Mouse (Mus musculus): ENCODE data around the gene Pbx4. TPM values are rescaled to one million over a fixed set of nuclear protein-coding genes. Genes with fewer than 3 reads are reported as not detected.

Pbx4 gene
- polyA plus RNA-seq, 1 experiment from 2014 or later: 3.1 TPM

- Histone ChIP-seq H3K4me1 (peaks cover 26% of the 10 kb centered on the region), H3K9me3 (replicated peaks) (no peaks in the 10 kb centered on the region), H3K4me2 (no peak overlapping the region), H3K36me3 (no peaks in the 10 kb centered on the region), H3K27me3 (replicated peaks) (no peaks in the 10 kb centered on the region), H3K4me3 (no peak overlapping the region), H3K27ac (no peak overlapping the region), H3K9ac (no peak overlapping the region)
- no peak for ATAC-seq
- WGBS (ENCODE audit: insufficient replicate concordance): 79% methylated on average over 10 of the region's 10 CpGs
Measured at GRCm38 (mm10) chr8:69853869-69854268, 21.6 kb downstream of the Pbx4 start.

DNA sequence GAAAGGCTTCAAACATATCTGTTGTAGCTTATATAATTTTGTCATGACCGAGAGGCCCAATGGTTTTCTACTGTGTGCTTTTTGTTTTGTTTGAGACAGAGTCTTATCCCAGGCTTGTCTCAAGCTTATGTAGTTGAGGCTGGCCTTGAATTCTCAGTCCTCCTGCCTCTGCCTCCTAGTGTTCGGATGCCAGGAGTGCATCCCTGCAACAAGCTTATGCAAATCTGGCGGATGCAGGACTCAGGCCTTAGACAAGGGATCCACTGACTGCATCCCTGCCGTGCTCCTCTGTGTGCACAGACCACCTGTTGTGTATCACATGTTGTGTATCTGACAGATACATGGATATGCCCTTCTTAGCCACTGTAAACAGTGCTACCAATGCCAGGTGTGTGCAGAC lies 28.5 kb downstream of the Pbx4 start:
- Histone ChIP-seq H3K4me2 (no peak overlapping the region), H3K9me3 (replicated peaks) (no peaks in the 10 kb centered on the region), H3K27me3 (replicated peaks) (no peaks in the 10 kb centered on the region), H3K4me1 (peaks cover 14% of the 10 kb centered on the region), H3K36me3 (no peaks in the 10 kb centered on the region), H3K27ac (no peak overlapping the region), H3K4me3 (no peak overlapping the region), H3K9ac (no peak overlapping the region)
- WGBS (ENCODE audit: insufficient replicate concordance): 50% methylated on average over 4 of the region's 4 CpGs
- no peak for ATAC-seq

DNA sequence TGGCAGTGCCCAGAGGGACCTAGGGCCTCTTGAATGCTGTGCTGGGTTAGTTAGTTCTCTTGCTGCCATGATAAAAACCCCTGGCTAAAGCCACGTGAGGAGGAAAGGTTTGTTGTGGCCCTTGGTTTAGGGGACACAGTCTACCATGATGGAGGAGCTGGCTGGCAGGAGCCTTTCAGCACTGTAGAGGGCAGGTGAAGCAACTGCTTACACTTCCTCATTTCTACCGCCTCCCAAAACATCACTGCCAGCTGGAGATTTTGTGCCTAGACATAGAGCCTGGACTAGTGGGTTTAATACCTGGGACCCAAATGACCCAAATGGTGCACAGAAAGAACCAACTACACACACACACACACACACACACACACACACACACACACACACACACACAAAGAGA lies 29.0 kb downstream of the Pbx4 start:
- Histone ChIP-seq H3K4me3 (no peak overlapping the region), H3K27ac (no peak overlapping the region), H3K27me3 (replicated peaks) (no peaks in the 10 kb centered on the region; the same call in 1 of the 2 replicates), H3K9ac (no peak overlapping the region), H3K36me3 (no peaks in the 10 kb centered on the region), H3K4me1 (peaks cover 14% of the 10 kb centered on the region), H3K9me3 (replicated peaks) (no peaks in the 10 kb centered on the region), H3K4me2 (no peak overlapping the region)
- 28% methylated on average over 2 of the region's 2 CpGs for WGBS (ENCODE audit: insufficient replicate concordance)
- ATAC-seq: no peak

GRCm38 (mm10) chr8:69863387-69864020 lies 31.2 kb downstream of the Pbx4 start:
- Histone ChIP-seq H3K4me2 (no peak overlapping the region), H3K27ac (no peak overlapping the region), H3K27me3 (replicated peaks) (peaks cover 8% of the 10 kb centered on the region; the same call in 1 of the 2 replicates), H3K9me3 (replicated peaks) (no peaks in the 10 kb centered on the region), H3K4me3 (no peak overlapping the region), H3K36me3 (no peaks in the 10 kb centered on the region), H3K9ac (no peak overlapping the region), H3K4me1 (peaks cover 14% of the 10 kb centered on the region)
- peak; percentile 53; the same call in 1 of the 2 replicates for ATAC-seq
- WGBS (ENCODE audit: insufficient replicate concordance): 63% methylated on average over 5 of the region's 5 CpGs

DNA sequence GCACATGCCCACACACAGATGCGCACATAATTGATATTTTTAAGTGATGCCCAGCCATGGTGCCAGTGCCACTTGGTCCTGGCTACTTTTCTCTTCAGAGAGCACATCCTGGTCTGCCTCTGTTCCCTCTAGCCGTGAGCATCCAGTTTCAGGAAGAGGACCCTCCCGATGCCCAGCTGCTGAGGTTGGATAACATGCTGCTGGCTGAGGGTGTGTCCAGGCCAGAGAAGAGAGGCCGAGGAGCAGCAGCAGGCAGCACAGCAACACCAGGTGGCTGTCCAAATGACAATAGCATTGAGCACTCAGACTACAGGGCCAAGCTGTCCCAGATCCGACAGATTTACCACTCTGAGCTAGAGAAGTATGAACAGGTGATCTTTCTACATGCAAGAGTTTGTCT lies 31.9 kb downstream of the Pbx4 start:
- H3K4me1 ChIP-seq: peaks cover 14% of the 10 kb centered on the region
- H3K36me3 ChIP-seq: no peaks in the 10 kb centered on the region
- H3K4me3 ChIP-seq: no peak overlapping the region
- H3K27me3 ChIP-seq (replicated peaks): peaks cover 8% of the 10 kb centered on the region; the same call in 1 of the 2 replicates
- no peak overlapping the region for H3K9ac ChIP-seq
- 49% methylated on average over 5 of the region's 5 CpGs for WGBS (ENCODE audit: insufficient replicate concordance)
- no peak overlapping the region for H3K4me2 ChIP-seq
- no peak overlapping the region for H3K27ac ChIP-seq
- ATAC-seq: no peak
- H3K9me3 ChIP-seq (replicated peaks): no peaks in the 10 kb centered on the region

DNA sequence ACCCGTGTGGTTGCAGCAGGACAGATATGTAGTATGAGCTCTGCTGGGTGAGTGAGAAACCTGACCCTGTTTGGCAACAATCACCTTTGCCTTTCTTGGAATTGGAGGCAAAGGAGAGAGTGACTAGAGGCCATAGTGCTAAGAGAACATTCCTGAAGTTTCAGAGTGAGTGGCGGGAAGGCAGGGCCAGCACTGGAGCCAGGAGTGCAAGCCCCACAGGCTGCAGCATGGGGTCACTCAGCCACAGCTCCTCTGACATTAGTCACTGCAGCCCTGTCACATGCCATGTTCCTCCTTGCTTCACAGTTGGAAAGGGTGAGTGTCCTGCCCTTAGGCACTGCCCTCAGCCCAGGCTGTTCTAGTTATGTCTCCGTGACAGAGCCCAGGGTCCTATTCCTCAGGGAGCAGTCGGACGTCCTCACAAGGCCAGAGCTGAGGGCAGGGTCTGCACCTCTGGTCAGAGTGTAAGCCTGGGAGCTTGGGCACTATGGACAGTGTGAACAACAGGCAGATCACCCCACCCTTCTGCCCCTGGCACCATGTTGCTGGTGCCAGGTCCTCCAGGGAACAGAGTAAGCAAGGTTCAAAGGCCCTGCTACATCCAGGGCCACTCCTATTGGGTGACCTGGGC lies 35.5 kb downstream of the Pbx4 start:
- H3K4me3 ChIP-seq: no peak overlapping the region
- H3K9me3 ChIP-seq (replicated peaks): no peaks in the 10 kb centered on the region
- H3K27ac ChIP-seq: no peak overlapping the region
- no peaks in the 10 kb centered on the region for H3K36me3 ChIP-seq
- WGBS (ENCODE audit: insufficient replicate concordance): 61% methylated on average over 5 of the region's 5 CpGs
- no peak for ATAC-seq
- no peak overlapping the region for H3K4me2 ChIP-seq
- peaks cover 14% of the 10 kb centered on the region for H3K4me1 ChIP-seq
- H3K9ac ChIP-seq: no peak overlapping the region
- H3K27me3 ChIP-seq (replicated peaks): peaks cover 29% of the 10 kb centered on the region

DNA sequence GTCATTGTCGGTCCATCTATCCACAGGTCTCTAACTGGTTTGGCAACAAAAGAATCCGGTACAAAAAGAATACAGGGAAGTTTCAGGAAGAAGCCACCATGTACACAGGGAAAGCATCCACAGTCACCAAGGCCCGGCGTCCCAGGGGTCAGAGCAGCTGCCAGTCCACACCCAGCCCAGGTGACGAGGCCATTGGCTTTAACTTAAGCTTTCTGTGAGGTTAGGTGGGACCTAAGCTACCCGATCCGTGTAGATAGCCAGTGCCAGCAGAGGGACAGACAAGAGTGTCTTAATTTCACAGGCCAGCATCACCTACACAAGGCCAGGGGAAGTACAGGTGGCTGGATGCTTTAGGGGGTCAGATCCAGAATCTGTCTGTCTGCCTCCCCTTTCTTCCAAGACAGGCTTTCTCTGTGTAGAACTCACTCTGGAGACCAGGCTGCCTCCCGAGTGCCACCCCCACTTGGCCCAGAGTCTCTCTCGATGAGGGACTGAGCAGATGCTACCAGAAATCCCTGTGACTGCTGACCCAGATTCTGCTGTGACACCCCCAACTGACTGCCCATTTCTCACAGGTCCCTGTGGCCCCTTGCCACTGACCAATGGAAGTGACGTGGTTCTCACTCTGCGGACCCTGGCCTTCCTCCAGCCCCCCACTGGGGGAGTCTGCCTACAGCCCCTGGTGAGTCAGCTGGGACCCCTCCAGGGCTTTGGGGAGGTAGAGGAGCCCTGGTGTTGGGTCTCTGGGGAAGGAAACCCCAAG lies 37.9 kb downstream of the Pbx4 start:
- H3K4me2 ChIP-seq: no peak overlapping the region
- 67% methylated on average over 11 of the region's 11 CpGs for WGBS (ENCODE audit: insufficient replicate concordance)
- H3K27ac ChIP-seq: no peak overlapping the region
- no peaks in the 10 kb centered on the region for H3K9me3 ChIP-seq (replicated peaks)
- no peak for ATAC-seq
- no peak overlapping the region for H3K4me3 ChIP-seq
- H3K4me1 ChIP-seq: no peaks in the 10 kb centered on the region
- no peak overlapping the region for H3K9ac ChIP-seq
- H3K27me3 ChIP-seq (replicated peaks): peaks cover 42% of the 10 kb centered on the region
- no peaks in the 10 kb centered on the region for H3K36me3 ChIP-seq

GRCm38 (mm10) chr8:69870907-69871306 lies 38.6 kb downstream of the Pbx4 start:
- Histone ChIP-seq H3K4me3 (no peak overlapping the region), H3K27me3 (replicated peaks) (peaks cover 49% of the 10 kb centered on the region), H3K4me1 (no peaks in the 10 kb centered on the region), H3K9me3 (replicated peaks) (no peaks in the 10 kb centered on the region), H3K36me3 (no peaks in the 10 kb centered on the region), H3K27ac (no peak overlapping the region), H3K9ac (no peak overlapping the region), H3K4me2 (no peak overlapping the region)
- ATAC-seq: no peak
- 66% methylated on average over 6 of the region's 6 CpGs for WGBS (ENCODE audit: insufficient replicate concordance)

DNA sequence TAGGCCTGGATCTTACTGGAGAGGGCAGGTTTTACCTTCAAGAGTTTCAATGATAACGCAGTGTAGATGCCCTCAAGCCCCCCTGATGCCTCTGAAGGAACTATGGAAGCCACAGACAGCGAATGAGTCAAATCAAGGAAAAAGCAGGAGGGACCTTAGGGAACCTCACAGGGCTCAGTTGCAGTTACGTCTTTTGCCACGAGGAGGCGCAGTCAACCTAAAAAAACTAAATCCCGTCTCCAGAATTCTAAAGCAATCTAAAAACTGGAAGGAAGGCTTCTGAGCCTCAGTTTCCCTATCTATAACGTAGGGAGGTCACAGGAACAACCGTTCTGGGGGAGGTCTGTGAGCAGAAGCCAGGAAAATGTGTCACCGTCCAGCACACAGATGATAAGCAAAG lies 41.9 kb downstream of the Pbx4 start:
- Histone ChIP-seq H3K9ac (no peak overlapping the region), H3K27ac (no peak overlapping the region), H3K9me3 (replicated peaks) (no peaks in the 10 kb centered on the region), H3K4me3 (no peak overlapping the region), H3K4me2 (no peak overlapping the region), H3K4me1 (no peaks in the 10 kb centered on the region), H3K27me3 (replicated peaks) (peaks cover 73% of the 10 kb centered on the region), H3K36me3 (no peaks in the 10 kb centered on the region)
- 10% methylated on average over 9 of the region's 9 CpGs for WGBS (ENCODE audit: insufficient replicate concordance)
- ATAC-seq: no peak

GRCm38 (mm10) chr8:69874654-69875053 lies 42.4 kb downstream of the Pbx4 start:
- H3K36me3 ChIP-seq: no peaks in the 10 kb centered on the region
- no peak overlapping the region for H3K4me2 ChIP-seq
- H3K4me3 ChIP-seq: no peak overlapping the region
- H3K9me3 ChIP-seq (replicated peaks): no peaks in the 10 kb centered on the region
- H3K4me1 ChIP-seq: no peaks in the 10 kb centered on the region
- H3K27me3 ChIP-seq (replicated peaks): peaks cover 78% of the 10 kb centered on the region
- no peak overlapping the region for H3K9ac ChIP-seq
- 76% methylated on average over 13 of the region's 13 CpGs for WGBS (ENCODE audit: insufficient replicate concordance)
- ATAC-seq: no peak
- H3K27ac ChIP-seq: no peak overlapping the region

- Histone ChIP-seq H3K4me2 (no peak overlapping the region), H3K4me3 (no peak overlapping the region), H3K9me3 (replicated peaks) (no peaks in the 10 kb centered on the region), H3K4me1 (peaks cover 3% of the 10 kb centered on the region; the same call in 1 of the 2 replicates), H3K36me3 (no peaks in the 10 kb centered on the region), H3K9ac (no peak overlapping the region), H3K27me3 (replicated peaks) (peaks cover 85% of the 10 kb centered on the region), H3K27ac (no peak overlapping the region)
- no peak for ATAC-seq
- 48% methylated on average over 10 of the region's 10 CpGs for WGBS (ENCODE audit: insufficient replicate concordance)
Measured at GRCm38 (mm10) chr8:69876097-69876496, 43.8 kb downstream of the Pbx4 start.

- no peak overlapping the region for H3K4me2 ChIP-seq
- WGBS (ENCODE audit: insufficient replicate concordance): 64% methylated on average over 10 of the region's 10 CpGs
Measured at GRCm38 (mm10) chr8:69876967-69877366, 44.7 kb downstream of the Pbx4 start.

More at GRCm38 (mm10) chr8:69876967-69877366, 44.7 kb downstream of the Pbx4 start:
- Histone ChIP-seq H3K27me3 (replicated peaks) (peaks cover 85% of the 10 kb centered on the region), H3K36me3 (no peaks in the 10 kb centered on the region), H3K4me3 (no peak overlapping the region), H3K9ac (no peak overlapping the region), H3K9me3 (replicated peaks) (peaks cover 6% of the 10 kb centered on the region; the same call in 1 of the 2 replicates), H3K4me1 (peaks cover 12% of the 10 kb centered on the region), H3K27ac (no peak overlapping the region)
- ATAC-seq: no peak
